Mouse (Mus musculus) neural tube, embryonic 14.5 days (tissue): ENCODE data around the gene Ddx50. TPM values are rescaled to one million over a fixed set of nuclear protein-coding genes. Genes with fewer than 3 reads are reported as not detected.

Experiments
- ATAC-seq: fragments of 200-750 bp; cut with Nextera tagmentation; 2 replicates; pipeline ENCODE4 v1.8.0; 2017; ENCODE audit warnings: low read depth, mild to moderate bottlenecking, moderate TSS enrichment, moderate library complexity
- H3K27ac ChIP-seq: fragments of 300-500 bp; sonication (generic); 2 replicates; pipeline ENCODE4 v1.5.1; 2014; ENCODE audit warnings: low read depth, mild to moderate bottlenecking, control low read depth, low read length, moderate library complexity, mixed read lengths
- H3K27me3 ChIP-seq: fragments of 300-500 bp; sonication (generic); 2 replicates; pipeline ENCODE4 v1.6.1; 2014; ENCODE audit warnings: low read length; ENCODE audit not compliant: control insufficient read depth, insufficient read depth
- H3K36me3 ChIP-seq: fragments of 300-500 bp; sonication (generic); 2 replicates; pipeline ENCODE4 v1.6.1; 2014; ENCODE audit warnings: low read length, mixed read lengths; ENCODE audit not compliant: control insufficient read depth, insufficient read depth
- H3K4me1 ChIP-seq: fragments of 300-500 bp; sonication (generic); 2 replicates; pipeline ENCODE4 v1.6.1; 2014; ENCODE audit warnings: low read length; ENCODE audit not compliant: control insufficient read depth, insufficient read depth
- H3K4me2 ChIP-seq: fragments of 300-500 bp; sonication (generic); 2 replicates; pipeline ENCODE4 v1.6.1; 2014; ENCODE audit warnings: mild to moderate bottlenecking, low read depth, low read length, control low read depth
- H3K4me3 ChIP-seq: fragments of 300-500 bp; sonication (generic); 2 replicates; pipeline ENCODE4 v1.5.1; 2014; ENCODE audit warnings: low read depth, low read length, control low read depth, mixed read lengths
- H3K9ac ChIP-seq: fragments of 300-500 bp; sonication (generic); replicated peaks from 2 replicates; pipeline ENCODE4 v1.6.1; 2014; ENCODE audit warnings: low read depth, mild to moderate bottlenecking, control low read depth, low read length, mixed read lengths
- H3K9me3 ChIP-seq: fragments of 300-500 bp; sonication (generic); 2 replicates; pipeline ENCODE4 v1.6.1; 2016; ENCODE audit warnings: low read length; ENCODE audit not compliant: control insufficient read depth
- WGBS: fragments of 180-500 bp; shearing (Covaris S2); extraction: QIAGEN DNeasy Blood & Tissue Kit; methylation state at CpG from one replicate; pipeline ENCODE4 v1.1.7; 2014; 5-methylcytosine and 5-hydroxymethylcytosine counted together
- microRNA-seq: library from miRNA; unstranded; fragments of <30 nt; microRNA quantifications from one replicate; pipeline ENCODE4, GENCODE M21; 2016
- polyA plus RNA-seq: library from polyadenylated mRNA; unstranded; fragments of >200 nt; fragmentation: Nextera tagmentation; extraction: Ambion mirVana; gene quantifications from 2 replicates; pipeline ENCODE4 v1.2.1, GENCODE M21; 2014

Ddx50 gene
- polyA plus RNA-seq, 1 experiment from 2014 or later, result 85.7 TPM

- ATAC-seq, result no peak
- no peak overlapping the region for H3K4me3 ChIP-seq
- no peak overlapping the region for H3K9ac ChIP-seq
- H3K9me3 ChIP-seq, result no peaks in the 10 kb centered on the region
- no peak overlapping the region for H3K27ac ChIP-seq
- 94% methylated on average over 7 of the region's 7 CpGs for WGBS
- no peaks in the 10 kb centered on the region for H3K4me1 ChIP-seq
- no peaks in the 10 kb centered on the region for H3K27me3 ChIP-seq
- peaks cover 67% of the 10 kb centered on the region for H3K36me3 ChIP-seq
- H3K4me2 ChIP-seq, result no peak overlapping the region
Observed at GRCm38 (mm10) chr10:62570126-62570871, 80.7 kb downstream of the Ddx50 start.

GRCm38 (mm10) chr10:62568861-62569260 lies 82.2 kb downstream of the Ddx50 start:
- no peak overlapping the region for H3K4me3 ChIP-seq
- H3K4me1 ChIP-seq, result no peaks in the 10 kb centered on the region
- no peak for ATAC-seq
- no peaks in the 10 kb centered on the region for H3K27me3 ChIP-seq
- no peak overlapping the region for H3K9ac ChIP-seq
- no peak overlapping the region for H3K27ac ChIP-seq
- peaks cover 66% of the 10 kb centered on the region for H3K36me3 ChIP-seq
- H3K4me2 ChIP-seq, result no peak overlapping the region
- 93% methylated on average over 4 of the region's 4 CpGs for WGBS
- H3K9me3 ChIP-seq, result no peaks in the 10 kb centered on the region

Small RNAs within 50 kb of the gene (microRNA-seq; reads per million reads assigned to microRNA genes)
- not detected for gene Mir7215

Other genes starting within 250 kb of the Ddx50 start
- 0.24 and 0.28 TPM in 2 replicates for gene Hkdc1, start 228.7 kb downstream of the Ddx50 start, polyA plus RNA-seq
- gene 4930507D05Rik, start 201.7 kb downstream of the Ddx50 start, polyA plus RNA-seq, result 1.5 and 2.8 TPM in 2 replicates
- gene Supv3l1, start 201.5 kb downstream of the Ddx50 start, polyA plus RNA-seq, result 20.0 and 23.2 TPM in 2 replicates
- 57.5 and 63.4 TPM in 2 replicates for gene Vps26a, start 164.4 kb downstream of the Ddx50 start, polyA plus RNA-seq
- 4.6 and 8.6 TPM in 2 replicates for gene Srgn, start 123.8 kb downstream of the Ddx50 start, polyA plus RNA-seq
- 95.7 and 99.8 TPM in 2 replicates for gene Kif1bp, start 72.8 kb downstream of the Ddx50 start, polyA plus RNA-seq
- gene Ddx21, start 48.9 kb downstream of the Ddx50 start, polyA plus RNA-seq, result 17.9 and 20.9 TPM in 2 replicates
- 2.8 and 4.6 TPM in 2 replicates for gene Stox1, start 74.9 kb upstream of the Ddx50 start, polyA plus RNA-seq
- gene Ccar1, start 141.1 kb upstream of the Ddx50 start, polyA plus RNA-seq, result 110 TPM in 2 replicates